Mouse (Mus musculus) adrenal gland, adult 2 months (tissue): ENCODE data around the gene Aurkb. TPM values are rescaled to one million over a fixed set of nuclear protein-coding genes. Genes with fewer than 3 reads are reported as not detected.
"Not testable (repeated sequence)": the region's sequence is repeated elsewhere in the genome, so short reads cannot be mapped to it uniquely, and the experiment has no call there.

Experiments
- DNase-seq: peaks from one replicate; pipeline ENCODE4 v3.0.0; 2021
- polyA plus RNA-seq: library from polyadenylated mRNA; depleted of rRNA; stranded (reverse); fragments of >200 nt; gene quantifications from 2 replicates; pipeline ENCODE4 v1.2.3, GENCODE M21; 2012
- total RNA-seq, 2 experiments: library from RNA; stranded (reverse); gene quantifications; 2 replicates each; pipeline ENCODE4 v1.2.3; 2021

The Aurkb gene
- total and polyA plus RNA-seq, 3 experiments: 1.7 to 11.2 (median 2.8) TPM

GRCm38 (mm10) chr11:69080855-69081222 lies 35.4 kb downstream of the Aurkb start:
- peak; percentile 6 for DNase-seq

DNA sequence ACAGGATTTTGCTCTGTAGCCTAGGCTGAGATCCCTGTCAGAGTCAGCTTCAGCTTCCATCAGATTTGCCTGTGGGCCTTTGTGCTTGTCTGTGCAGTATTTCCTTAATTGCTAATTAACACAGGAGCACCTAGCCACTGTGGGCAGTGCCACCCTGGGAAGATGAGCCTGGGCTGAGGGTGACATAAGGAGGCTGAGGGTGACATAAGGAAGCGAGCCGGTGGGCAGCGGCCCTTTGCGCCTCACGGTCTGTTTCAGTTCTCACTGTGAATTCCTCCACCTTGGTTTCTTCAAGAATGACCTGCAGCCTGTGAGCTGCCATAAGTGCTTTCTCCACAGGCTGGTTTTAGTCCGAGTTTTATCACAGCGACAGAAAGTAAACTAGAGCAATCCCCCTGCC lies 36.2 kb downstream of the Aurkb start:
- DNase-seq: no peak

DNA sequence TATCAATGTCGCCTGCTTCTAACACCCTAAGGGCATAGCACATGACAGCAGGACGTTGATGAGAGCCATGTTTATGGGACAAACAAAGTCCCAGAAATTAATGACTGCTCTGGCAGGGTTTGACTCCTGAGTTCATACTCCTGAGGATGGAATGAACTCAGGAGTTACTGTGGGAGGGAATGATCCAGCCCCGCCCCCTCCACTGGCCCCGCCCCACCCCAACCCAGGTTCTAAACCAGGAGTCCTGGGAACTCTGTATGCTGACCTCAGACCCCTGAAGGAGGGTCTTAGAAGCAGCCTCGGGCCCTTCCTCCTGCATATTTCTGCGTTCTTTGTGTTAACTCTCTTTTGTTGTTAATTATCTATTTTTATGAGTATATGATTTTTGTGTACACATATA lies 40.2 kb downstream of the Aurkb start:
- no peak for DNase-seq

DNA sequence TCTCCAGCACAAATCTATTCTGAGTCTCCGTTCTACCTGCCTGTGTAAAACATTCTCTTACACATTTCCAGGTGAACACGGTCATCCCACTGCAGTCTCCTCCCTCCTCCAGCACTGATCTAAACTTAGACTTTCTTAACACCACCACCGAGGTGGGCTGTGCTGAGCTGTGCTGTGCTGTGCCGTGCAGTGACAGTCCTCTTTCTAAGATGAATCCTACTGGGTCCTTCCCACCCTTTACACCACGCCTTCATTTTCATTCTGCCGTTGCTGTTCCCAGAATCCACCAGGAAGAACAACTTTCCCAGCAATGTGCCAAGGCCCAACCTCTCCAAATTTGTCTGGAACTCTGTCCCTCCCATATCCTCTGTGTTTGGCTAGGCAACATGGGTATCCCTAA lies 40.9 kb downstream of the Aurkb start:
- DNase-seq: no peak

- DNase-seq: no peak
Observed at GRCm38 (mm10) chr11:69087082-69087481, 41.6 kb downstream of the Aurkb start.

DNA sequence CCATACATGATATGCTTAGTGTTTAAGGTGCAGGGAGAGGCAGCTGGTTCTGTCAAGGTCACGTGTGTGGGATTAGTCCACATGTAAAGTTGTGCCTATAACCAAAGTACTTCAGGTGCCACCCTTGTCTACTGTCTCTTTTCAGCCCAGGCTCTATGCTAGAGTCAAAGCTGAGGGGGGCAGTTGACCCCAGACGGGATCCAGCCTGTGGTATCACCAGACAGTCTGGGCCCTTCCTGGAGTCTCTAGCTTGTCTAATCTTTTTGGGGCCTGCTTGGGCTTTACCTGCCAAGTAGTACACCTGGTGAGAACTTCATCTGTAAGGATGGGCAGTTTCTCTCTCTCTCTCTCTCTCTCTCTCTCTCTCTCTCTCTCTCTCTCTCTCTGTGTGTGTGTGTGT lies 42.1 kb downstream of the Aurkb start:
- no peak for DNase-seq

- peak; percentile 93 for DNase-seq
Observed at GRCm38 (mm10) chr11:69088103-69088855, 42.8 kb downstream of the Aurkb start, which contains the start of gene Vamp2. TSS of gene Vamp2 (plus strand) at chr11:69088490.

GRCm38 (mm10) chr11:69088856-69089615 lies 43.6 kb downstream of the Aurkb start:
- DNase-seq: peak; percentile 63

DNA sequence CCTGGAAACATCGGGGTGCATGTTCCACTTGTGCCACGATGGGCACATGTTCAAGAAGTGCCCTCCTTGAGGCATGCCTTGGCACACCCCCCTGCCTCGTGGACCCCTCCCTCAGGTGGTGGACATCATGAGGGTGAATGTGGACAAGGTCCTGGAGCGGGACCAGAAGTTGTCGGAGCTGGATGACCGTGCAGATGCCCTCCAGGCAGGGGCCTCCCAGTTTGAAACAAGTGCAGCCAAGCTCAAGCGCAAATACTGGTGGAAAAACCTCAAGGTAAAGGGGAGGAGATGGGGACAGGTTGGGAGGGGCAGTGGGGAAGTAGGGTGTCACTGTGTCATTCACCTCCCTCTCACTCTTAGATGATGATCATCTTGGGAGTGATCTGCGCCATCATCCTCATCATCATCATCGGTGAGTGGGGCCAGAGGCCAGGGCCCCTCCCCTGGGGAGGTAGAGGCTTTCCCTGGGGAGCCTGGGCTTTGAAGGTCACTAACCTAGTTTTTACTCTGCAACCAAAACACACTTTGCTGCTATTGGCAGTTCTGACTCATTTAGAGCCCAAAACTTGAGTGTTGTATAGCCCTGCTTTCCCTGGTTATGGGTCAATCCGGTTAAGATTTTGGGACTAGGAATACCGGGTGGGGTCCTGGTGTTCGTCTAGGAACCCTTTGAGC lies 44.3 kb downstream of the Aurkb start:
- DNase-seq: peak; percentile 69

DNA sequence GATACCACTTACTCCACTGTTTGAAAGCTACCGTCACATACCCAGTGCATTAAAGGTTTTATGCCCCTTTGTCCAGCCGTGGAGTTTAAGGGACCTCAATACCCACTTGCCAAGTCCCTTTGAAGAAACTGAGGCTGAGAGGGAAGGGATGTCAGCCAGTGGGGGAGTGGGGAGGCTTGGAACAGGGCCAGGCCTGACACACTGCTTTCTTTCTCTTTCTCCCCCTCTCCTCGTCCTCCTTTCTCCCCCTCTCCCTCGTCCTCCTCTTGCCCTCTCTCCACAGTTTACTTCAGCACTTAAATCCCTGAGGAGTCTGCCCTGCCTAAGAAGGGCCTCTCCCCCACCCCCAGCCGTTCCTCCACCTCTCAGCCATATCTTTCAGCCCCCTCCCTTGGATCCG lies 44.9 kb downstream of the Aurkb start:
- DNase-seq: peak; percentile 6

DNA sequence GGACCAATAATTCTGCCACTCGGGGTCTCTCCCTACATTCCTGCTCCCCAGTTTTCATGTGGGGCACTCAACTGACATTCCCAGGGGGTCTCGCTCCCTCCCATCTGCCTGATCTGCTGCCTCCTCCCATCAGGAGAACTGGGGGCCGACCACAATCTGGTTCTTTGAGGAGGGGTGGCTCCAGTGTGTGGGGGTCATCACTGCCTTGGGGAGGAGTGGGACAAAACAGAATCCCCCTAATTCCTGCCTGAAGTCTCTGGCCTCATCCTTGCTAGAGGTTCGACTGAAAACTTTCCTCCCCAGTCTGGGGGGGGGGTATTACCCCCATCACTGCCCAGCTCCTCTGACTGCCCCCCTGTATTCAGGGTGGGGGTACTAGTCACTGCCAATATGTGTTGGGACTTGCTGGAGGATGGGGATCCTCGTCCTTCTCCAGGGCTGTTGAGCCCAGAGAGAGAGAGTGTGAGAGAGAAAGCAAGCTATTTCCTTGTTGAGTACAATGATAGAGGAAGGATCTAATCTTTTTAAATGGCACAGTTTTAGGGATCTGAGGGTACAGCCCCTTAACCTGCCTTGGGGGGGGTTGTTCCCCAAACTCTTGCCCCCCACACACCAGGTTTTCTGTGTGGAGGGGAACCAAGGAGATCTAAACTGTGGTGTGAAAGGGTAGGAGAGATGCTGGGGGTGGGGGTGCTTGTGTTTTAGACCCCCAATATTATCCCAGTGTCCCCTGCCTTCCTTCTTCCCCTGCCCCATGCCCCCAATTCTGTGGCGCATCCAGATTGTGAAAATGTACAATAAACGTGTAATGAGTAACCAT lies 46.3 kb downstream of the Aurkb start:
- DNase-seq: no peak

- DNase-seq: peak; percentile 89
Observed at GRCm38 (mm10) chr11:69092386-69092751, 46.9 kb downstream of the Aurkb start.

DNA sequence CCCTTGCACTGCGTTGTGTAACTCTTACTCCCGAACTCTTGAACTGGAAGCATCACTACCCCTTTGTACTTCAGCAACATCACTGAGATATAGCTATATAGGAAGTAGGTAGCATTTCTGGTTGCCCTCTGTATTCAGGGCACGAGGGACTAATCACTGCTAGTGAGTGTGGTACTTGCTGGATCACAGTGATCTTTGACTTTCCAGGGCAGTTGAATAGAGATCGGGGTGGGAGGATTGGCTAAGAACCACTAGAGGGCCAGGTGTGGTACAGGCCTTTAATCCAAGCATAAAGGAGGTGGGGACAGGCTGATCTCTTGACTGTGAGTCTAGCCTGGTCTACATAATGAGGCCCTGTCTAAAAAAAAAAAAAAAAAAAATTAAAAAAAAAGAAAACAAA lies 47.4 kb downstream of the Aurkb start:
- DNase-seq: no peak

DNA sequence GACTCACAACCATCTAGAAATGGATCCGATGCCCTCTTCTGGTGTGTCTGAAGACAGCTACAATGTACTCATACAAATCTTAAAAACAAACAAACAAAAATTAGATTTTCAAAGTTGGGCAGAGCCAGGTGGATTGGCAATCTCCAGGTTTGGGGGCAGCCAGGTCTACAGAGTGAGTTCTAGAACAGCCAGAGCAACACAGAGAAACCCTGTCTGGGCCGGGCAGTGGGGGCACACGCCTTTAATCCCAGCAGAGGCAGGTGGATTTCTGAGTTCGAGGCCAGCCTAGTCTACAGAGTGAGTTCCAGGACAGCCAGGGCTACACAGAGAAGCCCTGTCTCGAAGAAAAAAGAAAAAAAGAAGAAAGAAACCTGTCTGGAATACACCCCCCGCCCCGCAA lies 48.4 kb downstream of the Aurkb start:
- DNase-seq: not testable (repeated sequence)

DNA sequence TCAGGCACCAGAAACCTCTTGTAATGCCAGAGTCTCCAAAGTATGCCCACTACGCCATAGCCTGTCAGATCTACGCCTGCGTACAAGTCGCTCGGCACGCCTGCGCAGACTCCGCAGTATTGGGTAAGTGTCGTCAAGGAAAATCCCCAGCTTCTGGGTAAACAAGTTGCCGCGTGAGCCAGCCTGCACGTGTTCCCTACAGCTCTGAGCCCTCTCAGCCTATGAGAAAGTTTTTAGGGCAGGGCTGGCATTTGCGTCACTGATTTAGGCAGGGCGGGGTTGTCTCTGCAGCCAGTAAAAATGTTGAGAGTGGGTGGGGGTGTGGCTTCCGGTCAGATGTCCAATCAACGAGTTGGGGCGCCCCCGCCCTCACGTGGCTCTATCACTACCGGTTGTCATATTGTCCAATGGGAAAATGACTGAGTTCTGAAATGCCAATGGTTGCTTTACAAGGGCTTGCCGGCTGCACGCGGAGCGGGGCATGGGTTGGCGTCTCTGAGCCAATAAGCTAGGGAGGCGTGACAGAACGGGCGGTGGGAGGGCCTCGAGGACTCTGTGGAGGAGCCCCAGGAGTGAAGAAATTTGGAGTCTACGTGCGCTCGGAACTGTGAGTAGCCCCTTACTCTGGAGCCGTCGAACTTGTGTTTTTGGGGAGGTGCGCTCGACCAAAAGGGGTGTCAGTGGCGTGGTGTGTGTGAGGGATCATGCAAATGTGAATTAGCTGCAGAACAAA lies 49.4 kb downstream of the Aurkb start, which contains the start of gene Per1:
Gene Per1, plus strand, starts transcription at position 521 of the 733 bp plus-strand sequence.
- DNase-seq: peak; percentile 99

DNA sequence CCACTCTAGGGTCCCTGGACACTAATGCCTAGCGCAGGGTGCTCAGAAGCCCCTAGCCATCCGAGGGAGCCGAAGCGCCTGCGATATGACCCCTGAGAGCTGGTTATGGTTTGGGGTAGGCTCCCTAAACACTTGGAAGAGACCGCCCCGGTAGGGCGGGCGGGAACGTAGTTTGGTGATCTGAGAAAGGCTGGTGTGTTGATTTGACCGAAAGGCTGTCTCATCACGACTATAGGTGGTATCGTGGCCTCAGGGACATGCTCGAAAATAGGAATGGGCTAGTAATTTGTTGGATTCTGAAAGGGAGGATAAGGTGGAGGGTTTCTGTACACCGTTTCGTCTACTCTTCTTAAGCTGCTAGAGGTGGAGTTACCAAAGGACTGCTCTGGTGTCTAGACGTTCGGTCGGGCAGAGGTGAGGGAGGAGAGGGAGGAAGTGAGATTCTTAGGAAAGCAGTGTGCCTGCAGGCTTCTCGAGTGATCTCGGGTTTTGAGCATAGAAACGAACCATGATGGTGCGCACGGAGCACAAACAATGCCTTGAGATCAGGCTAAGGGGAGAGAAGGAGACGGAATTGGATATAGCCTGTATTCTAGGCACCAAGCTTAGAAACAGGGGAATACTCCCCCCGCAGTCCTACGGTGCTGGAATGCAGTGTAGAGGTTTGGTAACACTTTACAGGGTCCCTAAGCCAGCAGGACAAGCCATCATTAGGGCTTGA lies 50.2 kb downstream of the Aurkb start:
- DNase-seq: no peak

GRCm38 (mm10) chr11:69096360-69096986 lies 51.0 kb downstream of the Aurkb start:
- no peak for DNase-seq

GRCm38 (mm10) chr11:69096987-69097900 lies 51.8 kb downstream of the Aurkb start:
- peak; percentile 100 for DNase-seq
